Mouse (Mus musculus) kidney, adult 2 months (tissue): ENCODE results near the gene Dtx3l. TPM values are rescaled to one million over a fixed set of nuclear protein-coding genes. Genes with fewer than 3 reads are reported as not detected.

Experiments used
- DNase-seq: peaks from one replicate; pipeline ENCODE4 v3.0.0; 2021
- H3K27ac ChIP-seq: fragments of 200-500 bp; 2 replicates; pipeline ENCODE4 v1.5.1; 2012; ENCODE audit warnings: low read depth, low read length, control low read depth, inconsistent platforms; ENCODE audit not compliant: insufficient read depth
- H3K27me3 ChIP-seq: fragments of 200-500 bp; replicated peaks from 2 replicates; pipeline ENCODE4 v1.6.1; 2012; ENCODE audit warnings: mild to moderate bottlenecking, moderate library complexity, low read length, inconsistent platforms; ENCODE audit not compliant: control insufficient read depth, insufficient read depth
- H3K36me3 ChIP-seq: fragments of 200-500 bp; 2 replicates; pipeline ENCODE4 v1.6.1; 2012; ENCODE audit warnings: mild to moderate bottlenecking, moderate library complexity, low read length, inconsistent platforms; ENCODE audit not compliant: control insufficient read depth, insufficient read depth
- H3K4me1 ChIP-seq: fragments of 200-500 bp; 2 replicates; pipeline ENCODE4 v1.6.1; 2011; ENCODE audit warnings: low read length; ENCODE audit not compliant: control insufficient read depth, insufficient read depth
- H3K4me3 ChIP-seq: fragments of 200-500 bp; 2 replicates; pipeline ENCODE4 v1.5.1; 2011; ENCODE audit warnings: mild to moderate bottlenecking, low read depth, low read length, control low read depth; ENCODE audit not compliant: insufficient read depth
- CTCF ChIP-seq: fragments of 200-500 bp; conservative IDR thresholded peaks from 2 replicates; pipeline ENCODE4 v1.5.1; 2011; ENCODE audit warnings: low read depth, mild to moderate bottlenecking, control low read depth, low read length, moderate library complexity, mixed read lengths; ENCODE audit not compliant: insufficient read depth, insufficient read length
- POLR2A ChIP-seq: fragments of 200-500 bp; IDR thresholded peaks from one replicate; pipeline ENCODE4 v1.6.1; 2011; ENCODE audit warnings: low read depth, low read length, control low read depth
- WGBS: fragments of 180-500 bp; shearing (Covaris S2); methylation state at CpG from one replicate; pipeline ENCODE4 v1.1.7; 2018; 5-methylcytosine and 5-hydroxymethylcytosine counted together
- polyA plus RNA-seq: library from polyadenylated mRNA; depleted of rRNA; stranded (reverse); fragments of >200 nt; gene quantifications from 2 replicates; pipeline ENCODE4 v1.2.3, GENCODE M21; 2012

Dtx3l gene
- polyA plus RNA-seq, 1 experiment: 5.4 TPM

DNA sequence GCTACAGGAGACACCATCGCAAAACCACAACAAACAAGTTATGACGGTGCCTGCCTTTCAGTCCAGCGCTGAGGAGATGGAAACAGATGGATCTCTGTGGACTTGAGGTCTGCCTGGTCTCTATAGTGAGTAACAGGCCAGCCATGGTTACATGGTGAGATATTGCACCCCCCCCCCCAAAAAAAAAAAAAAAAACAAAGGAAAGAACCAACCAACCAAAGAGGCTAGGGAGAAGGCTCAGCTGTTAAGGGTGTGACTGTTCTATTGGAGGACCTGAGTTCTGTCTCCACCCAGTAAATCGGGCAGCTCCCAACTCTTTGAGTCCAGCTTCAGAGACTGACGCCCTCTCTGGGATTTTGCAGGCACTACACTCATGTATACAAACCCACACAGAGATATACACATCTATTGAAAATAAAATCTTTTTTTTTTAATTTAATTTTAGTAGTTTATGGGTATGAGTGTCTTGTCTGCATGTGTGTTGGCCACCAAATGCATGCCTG lies 13.7 kb upstream of the Dtx3l start:
- Histone ChIP-seq H3K27ac (no peak overlapping the region), H3K4me3 (no peak overlapping the region), H3K4me1 (no peaks in the 10 kb centered on the region), H3K36me3 (peaks cover 1% of the 10 kb centered on the region; the same call in 1 of the 2 replicates), H3K27me3 (no peaks in the 10 kb centered on the region)
- no peak for DNase-seq
- TF ChIP-seq CTCF (no peak), POLR2A (no peak)
- WGBS: 90% methylated on average over 5 of the region's 5 CpGs

DNA sequence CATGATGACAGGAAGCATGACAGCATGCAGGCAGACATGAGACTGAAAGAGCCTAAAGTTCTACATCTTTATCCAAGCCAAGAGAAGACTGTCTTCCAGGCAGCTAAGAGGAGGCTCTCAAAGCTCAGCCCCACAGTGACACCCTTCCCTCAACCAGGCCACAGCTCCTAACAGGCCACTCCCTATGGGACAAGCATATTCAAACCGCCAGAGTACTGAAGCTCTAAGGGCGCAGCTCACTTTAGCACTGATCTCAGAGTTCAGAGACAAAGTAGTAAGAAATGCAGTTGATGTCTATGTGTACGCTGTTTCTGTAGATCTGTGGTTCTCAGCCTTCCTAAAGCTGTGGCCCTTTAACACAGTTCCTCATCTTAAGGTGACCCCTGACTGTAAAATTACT lies 12.3 kb upstream of the Dtx3l start:
- no peak overlapping the region for H3K4me3 ChIP-seq
- peaks cover 1% of the 10 kb centered on the region; the same call in 1 of the 2 replicates for H3K36me3 ChIP-seq
- TF ChIP-seq CTCF (no peak), POLR2A (no peak)
- no peak overlapping the region for H3K27ac ChIP-seq
- WGBS: 97% methylated on average over 3 of the region's 3 CpGs
- DNase-seq: no peak
- no peaks in the 10 kb centered on the region for H3K27me3 ChIP-seq
- H3K4me1 ChIP-seq: no peaks in the 10 kb centered on the region

DNA sequence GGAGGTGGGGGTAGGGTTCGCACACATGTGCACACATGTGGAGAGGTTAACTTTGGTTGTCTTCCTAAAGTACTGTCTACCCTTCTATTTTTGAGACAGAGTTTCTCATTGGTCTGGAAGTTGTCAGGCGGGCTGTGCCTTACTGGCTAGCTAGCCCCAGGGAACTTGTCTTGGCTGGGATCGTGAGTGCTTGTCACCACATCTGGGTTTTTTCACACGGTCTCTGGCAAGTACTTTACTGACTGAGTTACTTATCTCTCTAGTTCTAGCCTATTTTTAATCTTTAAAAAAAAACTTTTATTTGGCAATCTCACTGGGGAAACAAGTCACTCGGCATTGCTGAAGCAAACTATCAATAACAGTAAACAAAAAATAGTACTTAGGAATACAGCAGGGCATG lies 10.3 kb upstream of the Dtx3l start:
- H3K4me1 ChIP-seq: no peaks in the 10 kb centered on the region
- H3K27me3 ChIP-seq: no peaks in the 10 kb centered on the region
- no peak overlapping the region for H3K27ac ChIP-seq
- no peak for DNase-seq
- TF ChIP-seq POLR2A (no peak), CTCF (no peak)
- WGBS: 67% methylated on average over 5 of the region's 5 CpGs
- H3K36me3 ChIP-seq: peaks cover 1% of the 10 kb centered on the region; the same call in 1 of the 2 replicates
- H3K4me3 ChIP-seq: no peak overlapping the region

DNA sequence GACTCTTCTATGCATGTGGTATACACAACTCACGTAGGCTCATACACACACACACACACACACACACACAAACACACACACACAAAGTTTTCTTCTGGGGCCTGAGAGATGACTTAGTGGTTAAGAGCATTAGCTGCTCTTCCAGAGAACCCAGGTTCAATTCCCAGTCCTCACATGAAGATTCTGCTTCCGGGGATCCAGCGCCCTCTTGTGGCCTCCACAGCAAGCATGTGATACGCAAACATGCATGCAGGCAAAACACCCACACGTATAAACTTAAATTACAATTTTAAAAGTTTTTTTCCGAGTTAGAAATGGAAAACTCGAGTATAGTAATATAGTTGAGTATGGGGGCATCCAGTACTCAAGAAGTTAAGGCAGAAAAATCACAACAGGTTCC lies 2.4 kb upstream of the Dtx3l start:
- Histone ChIP-seq H3K4me1 (no peaks in the 10 kb centered on the region; the same call in 1 of the 2 replicates), H3K36me3 (no peaks in the 10 kb centered on the region), H3K27ac (no peak overlapping the region), H3K27me3 (no peaks in the 10 kb centered on the region), H3K4me3 (no peak overlapping the region)
- TF ChIP-seq CTCF (peak; percentile 61), POLR2A (no peak)
- 89% methylated on average over 7 of the region's 7 CpGs for WGBS
- DNase-seq: peak; percentile 40

DNA sequence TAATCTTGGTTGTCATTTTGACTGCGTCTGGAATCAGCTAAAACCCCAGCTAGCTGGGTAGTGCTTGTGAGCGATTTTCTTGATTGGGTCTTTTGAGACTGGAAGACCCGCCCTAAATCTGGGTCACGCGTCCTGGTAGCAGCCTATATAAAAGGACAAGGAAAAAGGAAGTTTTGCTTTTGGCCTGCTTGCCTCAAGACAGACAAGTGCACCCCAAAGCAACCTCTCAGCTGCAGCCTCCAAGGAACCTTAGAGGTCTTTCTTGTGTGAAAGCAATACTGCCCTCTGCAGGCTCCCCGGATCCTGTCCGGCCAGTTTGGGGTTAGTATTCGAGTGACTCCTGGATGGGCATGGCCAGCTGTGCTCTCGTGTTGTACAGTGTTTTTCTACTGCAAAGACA lies 739 bp upstream of the Dtx3l start:
- TF ChIP-seq POLR2A (no peak), CTCF (peak; percentile 76)
- no peaks in the 10 kb centered on the region for H3K36me3 ChIP-seq
- DNase-seq: peak; percentile 94
- peak overlapping the region; percentile 90 for H3K4me3 ChIP-seq
- peak overlapping the region; percentile 78 for H3K27ac ChIP-seq
- whole genome bisulfite sequencing: 4% methylated on average over 9 of the region's 9 CpGs
- no peaks in the 10 kb centered on the region for H3K27me3 ChIP-seq
- no peaks in the 10 kb centered on the region; the same call in 1 of the 2 replicates for H3K4me1 ChIP-seq

DNA sequence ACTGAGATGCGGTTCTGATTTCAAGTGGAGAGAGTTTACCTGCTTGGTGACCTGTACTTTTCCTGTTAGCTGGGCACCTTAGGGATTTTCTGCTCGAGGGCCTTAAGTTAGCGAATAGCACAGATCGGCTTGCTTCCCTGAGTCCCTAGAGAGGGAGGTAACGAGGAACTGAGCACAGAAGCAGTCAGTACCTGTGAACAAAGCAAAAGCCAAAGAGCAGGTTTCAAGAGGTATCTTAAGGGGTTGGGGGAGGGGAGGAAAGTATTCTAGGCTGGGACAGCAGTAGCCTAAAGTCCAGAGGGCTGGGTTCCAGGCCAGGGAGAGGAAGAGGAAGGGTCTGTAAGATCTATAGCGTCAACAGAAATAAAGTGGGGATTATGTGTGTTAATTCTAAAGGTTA lies 310 bp upstream of the Dtx3l start:
- Histone ChIP-seq H3K36me3 (no peaks in the 10 kb centered on the region), H3K27me3 (no peaks in the 10 kb centered on the region), H3K4me1 (no peaks in the 10 kb centered on the region; the same call in 1 of the 2 replicates), H3K27ac (peak overlapping the region; percentile 78), H3K4me3 (peak overlapping the region; percentile 90)
- DNase-seq: peak; percentile 65
- 3% methylated on average over 6 of the region's 6 CpGs for WGBS
- TF ChIP-seq POLR2A: no peak
- no peak for TF ChIP-seq CTCF

DNA sequence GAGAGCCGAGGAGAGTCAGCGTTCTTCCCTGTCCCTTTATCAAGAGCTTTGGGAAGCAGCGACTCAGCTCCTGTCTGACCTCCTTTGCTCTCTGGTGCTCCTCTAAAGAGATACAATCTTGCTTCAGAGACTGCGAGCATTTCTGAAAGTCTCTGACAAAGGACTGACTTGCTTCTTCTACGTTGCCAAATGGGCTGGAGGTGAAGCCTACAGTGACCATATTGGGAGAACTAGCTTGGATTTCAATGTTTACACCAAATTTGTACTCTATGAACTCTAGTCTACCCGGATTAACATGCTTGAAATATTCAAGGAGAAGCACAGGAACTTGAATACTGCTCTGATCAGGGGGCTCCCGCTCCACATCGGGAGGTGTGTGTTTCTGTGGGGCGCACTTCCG lies 5.8 kb downstream of the Dtx3l start:
- Histone ChIP-seq H3K36me3 (no peaks in the 10 kb centered on the region; the same call in none of the 2 replicates), H3K4me1 (no peaks in the 10 kb centered on the region), H3K4me3 (no peak overlapping the region), H3K27me3 (no peaks in the 10 kb centered on the region), H3K27ac (no peak overlapping the region)
- no peak for DNase-seq
- 88% methylated on average over 10 of the region's 10 CpGs for WGBS
- no peak for TF ChIP-seq POLR2A
- TF ChIP-seq CTCF: no peak
